Mouse (Mus musculus) kidney, postnatal 14 days (tissue): ENCODE results near the gene Dcaf17.

Experiments
- DNase-seq: peaks from one replicate; pipeline ENCODE4 v3.0.0; 2022; ENCODE audit warnings: mixed read lengths

Gene Dcaf17

GRCm38 (mm10) chr2:71056115-71056835 is 1.1 kb downstream of the Dcaf17 start:
- DNase-seq: no peak

- DNase-seq: no peak
Measured at GRCm38 (mm10) chr2:71071601-71072000, 16.5 kb downstream of the Dcaf17 start.

- no peak for DNase-seq
Measured at GRCm38 (mm10) chr2:71073330-71073729, 18.2 kb downstream of the Dcaf17 start.

GRCm38 (mm10) chr2:71073828-71074227 is 18.7 kb downstream of the Dcaf17 start:
- DNase-seq: no peak

- no peak for DNase-seq
Measured at GRCm38 (mm10) chr2:71082416-71082815, 27.3 kb downstream of the Dcaf17 start.

GRCm38 (mm10) chr2:71083454-71084193 is 28.5 kb downstream of the Dcaf17 start:
- no peak for DNase-seq

- no peak for DNase-seq
Measured at GRCm38 (mm10) chr2:71089766-71090165, 34.6 kb downstream of the Dcaf17 start.

- no peak for DNase-seq
Measured at GRCm38 (mm10) chr2:71090660-71091445, 35.7 kb downstream of the Dcaf17 start.

- no peak for DNase-seq
Measured at GRCm38 (mm10) chr2:71096170-71096569, 41.0 kb downstream of the Dcaf17 start.

GRCm38 (mm10) chr2:71102621-71103291 is 47.6 kb downstream of the Dcaf17 start:
- DNase-seq: no peak

GRCm38 (mm10) chr2:71103292-71103680 is 48.2 kb downstream of the Dcaf17 start:
- DNase-seq: no peak

GRCm38 (mm10) chr2:71104696-71105095 is 49.6 kb downstream of the Dcaf17 start:
- DNase-seq: no peak

GRCm38 (mm10) chr2:71105469-71106215 is 50.5 kb downstream of the Dcaf17 start:
- DNase-seq: no peak

GRCm38 (mm10) chr2:71107225-71107624 is 52.1 kb downstream of the Dcaf17 start:
- DNase-seq: no peak

GRCm38 (mm10) chr2:71108541-71108940 is 53.4 kb downstream of the Dcaf17 start:
- DNase-seq: no peak

GRCm38 (mm10) chr2:71113489-71114171 is 58.5 kb downstream of the Dcaf17 start:
- DNase-seq: no peak

- DNase-seq: no peak
Measured at GRCm38 (mm10) chr2:71116151-71116550, 61.0 kb downstream of the Dcaf17 start.

GRCm38 (mm10) chr2:71117797-71118708 is 62.9 kb downstream of the Dcaf17 start, which contains the start of gene Cybrd1:
Gene Cybrd1 (plus strand): TSS chr2:71117923.
- peak; percentile 33 for DNase-seq

- no peak for DNase-seq
Measured at GRCm38 (mm10) chr2:71120844-71121243, 65.7 kb downstream of the Dcaf17 start.

GRCm38 (mm10) chr2:71121406-71121805 is 66.3 kb downstream of the Dcaf17 start:
- DNase-seq: no peak
